Mouse (Mus musculus): ENCODE results near the gene Col6a2. TPM values are rescaled to one million over a fixed set of nuclear protein-coding genes. Genes with fewer than 3 reads are reported as not detected.

Col6a2 gene
- polyA plus RNA-seq (2017; shearing (Covaris generic)) = not detected

GRCm38 (mm10) chr10:76622928-76623680 is at the start of gene Col6a2:
Col6a2 (minus strand) TSS chr10:76623630.

GRCm38 (mm10) chr10:76575374-76575773 is 48.1 kb downstream of the Col6a2 start, which contains the start of gene Ftcd:
Ftcd (plus strand) TSS chr10:76575648.

GRCm38 (mm10) chr10:76561972-76562371 is 61.5 kb downstream of the Col6a2 start, which contains the start of gene Spatc1l:
Spatc1l (plus strand) TSS chr10:76562272.

Other genes with a start within 250 kb of the Col6a2 start
- gene AC141477.1, start 183.2 kb downstream of the Col6a2 start, polyA plus RNA-seq (2017; shearing (Covaris generic)) = 12.6 TPM
- gene Pcnt, start 180.8 kb downstream of the Col6a2 start, polyA plus RNA-seq (2017; shearing (Covaris generic)) = 25.2 TPM
- not detected for gene 2610028H24Rik, start 174.5 kb downstream of the Col6a2 start, polyA plus RNA-seq (2017; shearing (Covaris generic))
- 84.4 TPM for gene Mcm3ap, start 154.7 kb downstream of the Col6a2 start, polyA plus RNA-seq (2017; shearing (Covaris generic))
- gene Ybey, start 154.5 kb downstream of the Col6a2 start, polyA plus RNA-seq (2017; shearing (Covaris generic)) = 5.0 TPM
- 24.6 TPM for gene Lss, start 92.0 kb downstream of the Col6a2 start, polyA plus RNA-seq (2017; shearing (Covaris generic))
- gene Spatc1l, start 61.4 kb downstream of the Col6a2 start, polyA plus RNA-seq (2017; shearing (Covaris generic)) = not detected
- gene Ftcd, start 48.0 kb downstream of the Col6a2 start, polyA plus RNA-seq (2017; shearing (Covaris generic)) = not detected
- gene Col6a1, start 102.5 kb upstream of the Col6a2 start, polyA plus RNA-seq (2017; shearing (Covaris generic)) = not detected